Comparison of ENCODE assay signal across 17 mouse cellular contexts in genomic region chr17:88260826-88261225, GRCm38 (mm10).
"Had no signal": no experiment of that assay in that cellular context is flagged by ENCODE, and none has a peak within 500 bp of the region (broad histone marks: within the 10 kb centered on the region; RNA-seq: fewer than 3 reads in every experiment).

No protein-coding gene starts in this region.

- H3K9ac ChIP-seq: kidney, embryonic 15.5 days; limb, embryonic 13.5 days; liver, embryonic 13.5 days had no signal

- H3K27ac ChIP-seq: kidney, embryonic 15.5 days; limb, embryonic 10.5 days; limb, embryonic 13.5 days; liver, embryonic 13.5 days; midbrain, embryonic 10.5 days; stomach, postnatal 0 days had no signal

- H3K27me3 ChIP-seq: kidney, embryonic 15.5 days; limb, embryonic 13.5 days; liver, embryonic 13.5 days had no signal

- H3K9me3 ChIP-seq: kidney, embryonic 15.5 days; limb, embryonic 10.5 days; limb, embryonic 13.5 days; liver, embryonic 13.5 days; midbrain, embryonic 10.5 days had no signal

- ATAC-seq: lung, postnatal 0 days had no signal

- DNase-seq: kidney, adult 11 months; kidney, adult 8-10 months; kidney, postnatal 25 days; liver; liver, embryonic 13.5 days; lung, adult 2 months; lung, postnatal 36 days; thymus, adult 2 months; thymus, postnatal 14 days; thymus, postnatal 4 days had no signal

- H3K4me3 ChIP-seq: kidney, embryonic 15.5 days; limb, embryonic 10.5 days; limb, embryonic 13.5 days; liver, embryonic 13.5 days; megakaryocyte, embryonic 14.5 days; midbrain, embryonic 10.5 days had no signal

- H3K36me3 ChIP-seq: kidney, embryonic 15.5 days; limb, embryonic 10.5 days; limb, embryonic 13.5 days; liver, embryonic 13.5 days; midbrain, embryonic 10.5 days had no signal

- H3K4me2 ChIP-seq: kidney, embryonic 15.5 days; limb, embryonic 13.5 days; liver, embryonic 13.5 days had no signal
